Mouse (Mus musculus): ENCODE results near the gene S100a3.
A peak's percentile ranks its signal among the peaks of the same experiment; 100 is the strongest.

The S100a3 gene

GRCm38 (mm10) chr3:90575320-90575719 lies 14.9 kb downstream of the S100a3 start:
- no peak for DNase-seq

DNA sequence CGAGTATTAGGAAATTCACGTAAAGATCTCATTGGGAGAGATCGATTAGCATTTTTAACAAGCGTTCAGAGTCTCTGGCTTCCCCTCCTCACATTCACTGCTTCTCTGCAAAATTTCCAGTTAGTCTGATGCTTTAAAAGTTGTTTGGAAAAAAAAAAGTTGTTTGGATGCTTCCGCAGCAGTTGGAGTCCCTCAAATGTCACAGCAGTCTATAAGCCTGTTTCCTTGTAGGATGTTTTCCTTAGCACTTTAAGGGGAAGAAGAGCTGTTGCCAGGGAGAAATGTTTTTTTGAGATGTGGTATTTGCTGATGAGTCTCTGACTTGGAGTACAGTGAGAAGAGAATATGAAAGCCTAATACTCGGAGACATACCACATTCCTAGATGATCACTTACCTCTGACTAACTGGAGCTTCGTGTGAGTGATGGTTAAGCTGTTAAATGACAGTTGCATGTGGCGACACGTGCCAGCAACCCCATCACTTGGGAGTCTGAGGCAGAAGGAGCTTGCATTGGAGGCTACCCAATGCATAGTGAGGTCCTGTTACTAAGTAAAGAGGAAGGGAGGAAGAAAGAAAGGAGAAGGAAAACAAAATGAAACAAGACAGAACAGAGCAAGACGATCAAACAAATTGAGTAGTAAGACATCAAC lies 16.1 kb downstream of the S100a3 start:
- no peak for DNase-seq

DNA sequence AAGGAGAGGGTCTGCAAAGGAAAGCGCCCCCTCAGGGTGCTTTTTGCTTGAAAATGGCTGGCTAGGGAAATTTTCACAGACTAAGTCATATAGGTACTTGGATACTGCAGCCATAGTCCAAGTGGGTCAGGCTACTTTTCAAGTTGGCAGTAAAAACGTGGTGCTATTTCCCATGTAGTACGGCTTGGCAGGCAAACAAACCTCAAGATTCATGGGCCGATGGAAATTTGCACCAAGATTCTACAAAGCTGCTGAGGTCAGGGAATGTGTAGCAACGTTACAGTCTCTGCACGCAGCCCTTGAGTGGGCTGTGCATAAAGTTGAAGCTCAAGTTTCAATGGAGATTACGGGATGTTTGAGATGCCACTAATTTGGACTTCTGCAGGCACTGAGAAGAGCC lies 19.1 kb downstream of the S100a3 start:
- no peak for DNase-seq

GRCm38 (mm10) chr3:90581141-90581540 lies 20.8 kb downstream of the S100a3 start:
- no peak for DNase-seq

GRCm38 (mm10) chr3:90582156-90582555 lies 21.8 kb downstream of the S100a3 start:
- DNase-seq, result no peak

DNA sequence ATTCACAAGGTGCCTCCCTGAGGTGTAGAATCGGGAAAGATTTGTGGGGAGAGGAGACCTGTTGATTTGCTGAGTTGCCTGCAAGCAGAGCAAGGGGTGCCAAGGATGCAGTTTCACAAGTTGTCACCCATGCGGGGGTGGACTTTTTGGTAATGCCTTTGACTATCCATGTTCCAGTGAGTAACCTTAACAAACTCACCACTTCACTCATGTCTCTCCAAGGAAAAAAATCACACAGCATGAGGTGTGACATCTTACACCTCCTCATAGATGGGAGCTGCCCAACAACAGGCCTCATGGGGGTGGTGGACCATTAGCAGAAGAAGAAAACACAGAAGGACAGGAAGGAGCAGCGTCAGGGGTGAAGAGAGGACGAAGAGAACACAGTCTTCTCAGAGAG lies 22.2 kb downstream of the S100a3 start:
- DNase-seq, result no peak

DNA sequence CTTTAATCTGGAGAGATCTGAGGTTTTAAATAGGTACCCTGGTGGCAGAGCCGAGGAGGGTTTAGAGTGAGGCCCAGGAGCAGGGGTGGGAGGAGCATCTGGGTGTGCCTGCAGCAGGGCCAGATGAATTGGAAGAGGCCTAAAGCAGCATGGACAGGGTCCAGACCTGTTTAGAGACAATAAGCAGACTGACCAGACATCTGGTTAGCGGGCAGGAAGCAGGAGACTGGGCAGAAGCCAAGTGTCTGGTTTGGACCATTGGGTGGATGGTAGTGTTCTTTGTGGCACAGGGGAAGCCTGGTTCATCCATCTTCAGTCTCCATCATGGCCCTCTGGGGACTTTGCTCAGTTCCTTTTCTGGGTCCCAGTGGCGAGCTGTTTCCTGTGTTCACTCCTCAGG lies 23.5 kb downstream of the S100a3 start:
- DNase-seq, result peak; percentile 24 to 45

DNA sequence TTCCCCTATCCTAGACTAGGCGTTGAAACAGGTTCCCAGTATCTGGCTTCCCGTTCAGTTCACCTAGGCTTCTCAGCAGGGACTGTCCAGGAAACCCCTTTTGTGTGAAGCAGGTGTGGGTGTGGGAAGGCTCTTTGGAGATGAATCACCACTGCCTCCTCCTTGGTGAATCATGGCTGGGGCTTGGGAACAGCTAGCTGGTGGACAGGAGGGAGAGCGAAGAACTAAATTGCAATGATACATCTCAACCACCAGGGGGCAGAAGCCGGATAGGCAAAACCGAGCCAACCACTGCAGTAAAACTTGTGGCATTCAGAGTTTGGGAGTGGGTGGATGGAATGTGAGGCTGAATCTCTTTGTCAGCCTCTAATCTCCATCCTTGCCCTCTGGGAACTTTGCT lies 25.2 kb downstream of the S100a3 start:
- peak; percentile 51 to 54 for DNase-seq

- no peak for DNase-seq
Measured at GRCm38 (mm10) chr3:90586016-90586643, 25.8 kb downstream of the S100a3 start.

GRCm38 (mm10) chr3:90586906-90587305 lies 26.5 kb downstream of the S100a3 start:
- no peak for DNase-seq

DNA sequence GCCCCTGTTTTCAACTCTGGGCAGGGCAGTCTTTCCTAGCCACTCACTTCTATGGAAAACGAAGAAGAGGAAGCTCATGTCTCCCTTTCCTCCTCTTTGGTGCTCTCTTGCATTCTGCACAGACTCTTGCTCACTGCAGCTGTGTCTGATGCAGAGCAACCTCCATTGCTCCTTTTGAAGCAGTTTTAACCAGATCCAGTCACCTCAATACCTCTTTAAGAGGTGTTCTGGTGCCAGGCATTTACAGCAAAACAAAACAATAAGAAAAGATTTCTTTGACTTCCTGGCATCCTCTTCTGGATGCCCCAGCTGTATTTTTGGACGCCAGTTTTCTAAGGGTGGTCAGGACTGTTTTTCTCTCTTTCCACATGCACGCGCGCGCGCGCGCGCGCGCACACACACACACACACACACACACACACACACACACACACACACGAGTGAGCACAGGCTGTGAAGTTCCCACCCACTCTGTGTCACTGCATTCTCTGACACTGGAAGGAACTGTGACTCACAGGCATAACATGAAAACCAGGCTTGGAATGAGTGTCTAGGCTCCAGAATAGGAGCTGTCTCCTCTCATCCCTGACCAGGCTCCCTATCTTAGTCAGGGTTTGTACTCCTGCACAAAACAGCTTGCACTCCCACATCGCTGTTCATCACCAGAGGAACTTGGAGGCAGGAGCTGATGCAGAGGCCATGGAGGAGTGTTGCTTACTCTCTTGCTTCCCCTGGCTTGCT lies 27.2 kb downstream of the S100a3 start:
- no peak for DNase-seq

- no peak for DNase-seq
Measured at GRCm38 (mm10) chr3:90589390-90589789, 29.0 kb downstream of the S100a3 start.

GRCm38 (mm10) chr3:90589947-90590346 lies 29.6 kb downstream of the S100a3 start, which contains the start of gene S100a2:
TSS of gene S100a2 (plus strand) at chr3:90590247.
- no peak for DNase-seq

DNA sequence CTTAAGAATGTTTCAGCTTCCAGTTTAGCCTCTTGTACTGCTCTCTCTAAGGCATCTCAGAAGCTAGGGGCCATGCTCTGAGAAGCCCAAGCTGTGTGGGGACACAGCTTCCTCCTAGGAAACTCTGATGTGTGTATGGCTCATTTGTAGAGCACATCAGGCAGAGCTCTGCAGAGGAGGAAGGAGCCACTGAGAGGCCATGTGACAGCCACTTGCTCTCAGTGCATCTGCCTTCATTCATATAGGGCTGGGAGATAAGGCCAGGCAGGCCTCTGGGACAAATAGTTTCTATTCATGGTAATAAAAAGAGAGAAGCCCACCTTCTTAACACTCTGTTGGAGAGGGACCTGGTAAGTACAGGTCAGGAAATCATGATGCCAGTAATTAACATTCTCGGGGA lies 34.1 kb downstream of the S100a3 start:
- no peak for DNase-seq

DNA sequence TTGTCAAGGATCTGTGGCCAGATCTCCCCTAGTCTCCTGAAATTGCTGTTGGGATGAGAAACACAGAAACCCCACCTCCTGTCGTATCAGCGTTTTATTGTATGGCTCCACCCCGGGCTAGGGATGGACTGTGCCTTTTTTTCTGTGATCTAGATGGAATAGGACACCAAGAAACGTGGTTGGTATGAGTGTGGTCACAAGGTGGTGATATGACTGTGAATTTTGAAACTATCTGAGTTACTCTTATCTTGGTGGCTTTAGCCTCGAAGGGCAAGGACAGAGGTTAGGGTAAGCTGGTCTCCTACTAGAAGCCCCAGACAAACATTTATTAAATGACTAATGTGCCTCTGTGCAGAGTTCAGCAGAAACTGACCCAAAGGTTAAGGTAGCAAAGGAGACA lies 35.2 kb downstream of the S100a3 start:
- no peak for DNase-seq

DNA sequence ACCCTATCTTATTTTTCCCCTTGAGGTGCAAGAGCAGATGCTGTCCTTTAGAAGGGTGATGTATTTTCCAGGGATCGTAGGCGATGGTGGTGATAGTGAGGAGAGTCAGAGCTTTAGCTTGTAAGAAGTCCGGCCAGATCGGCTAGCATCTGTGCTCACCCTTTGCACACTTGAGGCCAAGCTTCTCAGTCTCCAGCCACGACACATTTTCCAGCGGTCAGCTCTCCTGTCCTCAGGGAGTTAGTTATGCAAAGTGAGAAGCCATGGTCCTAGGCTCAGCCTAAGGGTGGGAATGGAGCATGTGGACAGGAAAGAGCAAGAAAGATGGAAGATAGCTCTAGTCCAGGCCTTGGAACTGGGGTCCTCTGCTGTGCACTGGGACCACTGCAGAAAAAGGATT lies 36.4 kb downstream of the S100a3 start:
- DNase-seq, result no peak

GRCm38 (mm10) chr3:90597736-90598135 lies 37.4 kb downstream of the S100a3 start:
- DNase-seq, result no peak

DNA sequence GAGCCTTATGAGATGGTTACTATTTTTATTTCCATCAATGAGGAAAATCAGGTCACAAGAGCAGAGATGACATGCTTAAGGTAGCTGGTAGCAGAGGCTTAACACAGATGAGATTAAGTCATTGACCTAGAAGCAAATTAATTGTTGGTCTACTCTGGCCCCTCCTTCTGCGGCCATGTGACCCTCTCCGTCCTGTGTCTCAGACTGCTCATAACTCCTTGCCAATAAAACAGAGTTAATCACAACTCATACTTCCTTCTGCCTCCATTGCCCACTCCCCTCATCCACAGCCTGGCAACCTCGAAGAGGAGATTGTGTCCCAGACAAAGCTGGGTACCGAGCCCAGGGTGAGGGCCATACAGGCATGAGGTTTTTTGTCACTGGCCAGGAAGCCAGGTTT lies 37.8 kb downstream of the S100a3 start:
- DNase-seq, result no peak

DNA sequence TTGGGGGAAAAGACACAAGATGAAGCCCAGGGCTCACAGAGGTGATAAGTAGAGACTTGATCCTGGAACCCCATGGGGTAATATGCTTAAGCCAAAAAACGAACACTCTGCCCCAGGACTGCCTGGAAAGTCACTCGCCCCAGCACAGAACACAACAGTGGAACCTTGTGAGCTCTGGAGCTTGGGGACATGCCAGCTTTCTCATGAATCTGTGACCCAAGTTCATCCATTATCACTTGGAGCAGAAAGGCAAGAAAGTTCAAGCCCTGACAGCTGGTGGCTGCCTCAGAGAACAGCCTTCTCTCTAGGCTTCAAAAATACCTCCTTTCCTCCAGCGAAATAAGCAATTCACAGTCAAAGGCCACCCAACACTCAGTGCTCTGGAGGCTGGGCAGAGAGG lies 39.0 kb downstream of the S100a3 start:
- no peak for DNase-seq

DNA sequence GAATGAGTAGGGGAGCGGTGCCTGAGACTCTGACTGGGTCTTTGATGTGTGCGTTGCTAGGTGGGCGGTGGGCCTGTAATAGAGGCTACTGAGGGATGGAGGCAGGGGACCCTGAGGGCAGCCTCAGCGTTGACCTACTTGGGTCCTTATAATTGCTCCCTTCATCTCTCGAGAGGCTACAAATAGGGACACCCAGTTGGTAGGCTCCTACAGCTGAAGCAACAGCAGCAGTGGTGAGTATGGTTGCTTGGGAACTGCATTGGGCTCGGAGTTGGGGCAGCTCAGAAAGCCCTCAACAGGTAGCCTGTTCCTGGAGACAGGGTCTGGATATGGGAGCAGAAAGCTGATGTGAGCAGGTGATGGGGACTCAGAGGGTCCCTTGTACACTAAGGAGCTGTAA lies 39.7 kb downstream of the S100a3 start:
- DNase-seq, result no peak

DNA sequence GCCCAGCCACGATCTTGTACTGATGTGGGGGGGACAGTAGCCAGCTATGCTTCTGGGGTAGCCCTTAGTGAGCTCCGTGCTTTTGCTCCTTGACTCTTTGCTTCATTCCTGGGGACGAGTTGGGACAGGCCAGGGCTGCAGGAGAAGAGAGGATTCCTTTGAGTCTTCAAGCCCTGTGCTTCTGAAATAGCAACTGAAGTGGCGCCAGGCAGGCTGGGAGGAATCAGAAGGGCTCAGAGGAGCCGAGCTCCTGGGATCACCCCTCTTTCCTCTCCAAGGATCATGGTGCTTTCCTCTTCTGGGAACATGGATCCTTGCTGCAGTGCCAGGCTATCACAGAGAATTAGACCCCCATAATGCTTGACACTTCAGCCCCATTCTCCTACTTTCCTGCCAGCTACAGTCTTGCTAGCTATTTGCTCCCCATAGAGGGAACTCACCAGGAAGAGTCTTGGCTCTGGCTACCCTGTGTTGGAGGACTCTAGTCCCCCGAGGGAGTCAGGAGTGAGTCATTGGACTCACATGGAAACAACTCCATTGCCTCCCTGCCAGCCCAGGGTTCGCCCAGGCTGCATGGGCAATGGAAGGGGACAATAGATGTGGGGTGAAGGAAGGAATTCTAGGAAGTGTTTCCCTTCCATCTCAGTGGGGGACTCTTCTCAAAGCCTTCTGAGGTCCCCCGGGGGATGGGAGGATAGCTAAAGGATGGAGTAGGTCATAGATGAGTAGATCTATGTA lies 40.2 kb downstream of the S100a3 start:
- DNase-seq, result no peak

DNA sequence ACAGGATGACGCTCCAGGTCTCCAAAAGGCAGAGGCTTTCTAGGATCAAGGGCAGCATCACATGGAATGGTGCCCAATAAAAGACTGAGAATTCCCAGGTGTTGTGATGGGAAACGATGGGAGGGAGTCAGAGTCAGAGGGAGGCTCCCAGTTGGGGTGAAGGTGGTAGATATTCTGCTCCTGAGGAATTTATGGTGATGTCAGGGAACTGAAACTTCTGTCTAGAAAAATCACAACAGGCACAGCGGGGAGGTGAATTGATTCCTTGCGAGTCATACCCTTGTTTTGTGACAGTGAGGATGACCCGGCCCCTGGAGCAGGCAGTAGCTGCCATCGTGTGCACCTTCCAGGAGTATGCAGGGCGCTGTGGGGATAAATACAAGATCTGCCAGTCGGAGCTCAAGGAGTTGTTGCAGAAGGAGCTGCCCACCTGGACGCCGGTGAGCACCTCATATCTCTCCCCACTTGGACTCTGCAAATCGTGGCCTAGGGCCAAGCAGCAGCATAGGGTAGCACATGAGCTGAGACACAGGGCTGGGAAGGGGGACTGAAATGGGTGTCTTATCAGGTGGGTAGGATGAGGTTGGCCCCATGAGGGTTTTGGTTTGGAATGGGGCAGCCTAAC lies 41.2 kb downstream of the S100a3 start, which contains the start of gene Gm42674:
Gene Gm42674, plus strand, starts transcription at position 419 of the 625 bp plus-strand sequence.
- DNase-seq, result no peak

DNA sequence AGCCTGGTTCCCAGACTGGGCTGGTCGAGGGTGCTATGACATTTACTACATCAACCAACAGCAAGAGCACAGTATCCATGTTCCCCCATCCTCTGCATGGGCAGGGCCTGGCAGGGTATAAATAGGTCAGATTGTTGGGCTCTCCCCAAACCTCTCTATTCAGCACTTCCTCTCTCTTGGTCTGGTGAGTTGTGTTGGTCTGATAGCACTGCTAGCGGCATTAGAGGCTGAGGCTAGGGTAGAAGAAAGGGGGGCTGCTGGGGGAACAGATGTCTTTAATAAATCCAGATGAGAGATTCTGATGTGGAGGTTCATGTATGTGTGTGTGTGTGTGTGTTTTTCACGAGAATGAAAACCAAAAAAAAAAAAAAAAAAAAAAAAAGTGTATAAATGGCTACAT lies 43.2 kb downstream of the S100a3 start, which contains the start of gene S100a4:
Gene S100a4, plus strand, starts transcription at position 149 of the 400 bp plus-strand sequence.
- no peak for DNase-seq
